Mouse (Mus musculus) layer of hippocampus, postnatal 25 days (tissue): ENCODE results near the gene Xab2. TPM values are rescaled to one million over a fixed set of nuclear protein-coding genes. Genes with fewer than 3 reads are reported as not detected.

ENCODE experiments used
- DNase-seq, 2 experiments: peaks; one replicate each; pipeline ENCODE4 v3.0.0; 2022; ENCODE audit warnings: mixed read lengths in 2 of 2, low spot score in 1 of 2; ENCODE audit errors: extremely low spot score in 1 of 2
- total RNA-seq, 2 experiments: library from RNA; stranded (reverse); gene quantifications; 2 replicates each; pipeline ENCODE4 v1.2.3; 2021

Xab2 gene
- total RNA-seq, 2 experiments from 2014 or later: 37.8 to 41.5 TPM

DNA sequence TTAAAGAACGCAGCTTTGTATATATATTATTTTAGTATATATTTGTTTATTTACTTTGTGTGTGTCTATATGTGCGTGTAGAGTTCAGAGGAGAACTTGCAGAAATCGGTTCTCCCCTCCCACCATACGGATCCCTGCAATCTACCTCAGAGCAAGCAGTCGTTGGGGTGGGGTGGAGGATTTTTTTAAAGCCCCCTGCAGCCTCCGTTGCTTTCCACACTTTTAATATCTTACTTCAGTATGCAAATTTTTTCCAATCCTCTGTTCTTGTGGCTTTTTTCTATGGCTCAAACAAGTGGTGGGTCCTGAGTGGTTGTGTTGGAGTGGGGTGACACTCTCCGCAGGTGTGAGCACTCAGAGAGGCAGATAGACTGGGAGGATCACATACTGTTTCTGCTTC, 52.7 kb downstream of the Xab2 start:
- no peak for DNase-seq

- DNase-seq: no peak
Observed at GRCm38 (mm10) chr8:3567641-3568371, 53.3 kb downstream of the Xab2 start, which contains the start of gene C330021F23Rik. C330021F23Rik (plus strand) TSS chr8:3567990.

Other genes starting within 250 kb of the Xab2 start
- 10 to 100 TPM; 41.6 to 43.6 TPM for gene Arhgef18, start 228.3 kb downstream of the Xab2 start, total RNA-seq
- gene Pex11g, start 153.6 kb downstream of the Xab2 start, total RNA-seq: 1 to 10 TPM in 1 of 2 experiments, under 1 TPM in 1; 0.59 to 1.2 TPM
- under 1 TPM; 0.23 to 0.30 TPM for gene Tex45, start 150.5 kb downstream of the Xab2 start, total RNA-seq
- 10 to 100 TPM; 29.0 to 32.5 TPM for gene Zfp358, start 128.2 kb downstream of the Xab2 start, total RNA-seq
- 10 to 100 TPM; 72.7 to 85.3 TPM for gene Mcoln1, start 120.9 kb downstream of the Xab2 start, total RNA-seq
- 10 to 100 TPM; 59.1 to 77.1 TPM for gene Pnpla6, start 105.9 kb downstream of the Xab2 start, total RNA-seq
- gene C330021F23Rik, start 53.3 kb downstream of the Xab2 start, total RNA-seq: not detected
- 10 to 100 TPM; 35.5 to 38.1 TPM for gene Camsap3, start 34.0 kb downstream of the Xab2 start, total RNA-seq
- gene Pet100, start 232 bp upstream of the Xab2 start, total RNA-seq: 10 to 100 TPM; 82.1 to 87.9 TPM
- under 1 TPM in 1 of 2 experiments, not detected in 1; 0.66 TPM for gene Pcp2, start 4.2 kb upstream of the Xab2 start, total RNA-seq
- gene Stxbp2, start 9.6 kb upstream of the Xab2 start, total RNA-seq: 10 to 100 TPM; 31.2 to 42.2 TPM
- under 1 TPM; 0.32 to 0.54 TPM for gene Retn, start 34.5 kb upstream of the Xab2 start, total RNA-seq
- not detected for gene Mcemp1, start 44.4 kb upstream of the Xab2 start, total RNA-seq
- 10 to 100 TPM; 22.4 to 23.5 TPM for gene Fcor, start 51.0 kb upstream of the Xab2 start, total RNA-seq
- 10 to 100 TPM; 26.5 to 32.9 TPM for gene Trappc5, start 55.0 kb upstream of the Xab2 start, total RNA-seq
- gene Fcer2a, start 72.9 kb upstream of the Xab2 start, total RNA-seq: not detected
- not detected for gene Clec4g, start 99.3 kb upstream of the Xab2 start, total RNA-seq
- gene Cd209a, start 127.7 kb upstream of the Xab2 start, total RNA-seq: not detected
- gene Cd209e, start 233.0 kb upstream of the Xab2 start, total RNA-seq: not detected